Mouse (Mus musculus) cerebral cortex, adult 2 months (tissue): ENCODE measurements around the gene Nt5c1a.

Source experiments
- WGBS: fragments of 180-500 bp; shearing (Covaris S2); methylation state at CpG from one replicate; pipeline ENCODE4 v1.1.7; 2018; 5-methylcytosine and 5-hydroxymethylcytosine counted together

The Nt5c1a gene

DNA sequence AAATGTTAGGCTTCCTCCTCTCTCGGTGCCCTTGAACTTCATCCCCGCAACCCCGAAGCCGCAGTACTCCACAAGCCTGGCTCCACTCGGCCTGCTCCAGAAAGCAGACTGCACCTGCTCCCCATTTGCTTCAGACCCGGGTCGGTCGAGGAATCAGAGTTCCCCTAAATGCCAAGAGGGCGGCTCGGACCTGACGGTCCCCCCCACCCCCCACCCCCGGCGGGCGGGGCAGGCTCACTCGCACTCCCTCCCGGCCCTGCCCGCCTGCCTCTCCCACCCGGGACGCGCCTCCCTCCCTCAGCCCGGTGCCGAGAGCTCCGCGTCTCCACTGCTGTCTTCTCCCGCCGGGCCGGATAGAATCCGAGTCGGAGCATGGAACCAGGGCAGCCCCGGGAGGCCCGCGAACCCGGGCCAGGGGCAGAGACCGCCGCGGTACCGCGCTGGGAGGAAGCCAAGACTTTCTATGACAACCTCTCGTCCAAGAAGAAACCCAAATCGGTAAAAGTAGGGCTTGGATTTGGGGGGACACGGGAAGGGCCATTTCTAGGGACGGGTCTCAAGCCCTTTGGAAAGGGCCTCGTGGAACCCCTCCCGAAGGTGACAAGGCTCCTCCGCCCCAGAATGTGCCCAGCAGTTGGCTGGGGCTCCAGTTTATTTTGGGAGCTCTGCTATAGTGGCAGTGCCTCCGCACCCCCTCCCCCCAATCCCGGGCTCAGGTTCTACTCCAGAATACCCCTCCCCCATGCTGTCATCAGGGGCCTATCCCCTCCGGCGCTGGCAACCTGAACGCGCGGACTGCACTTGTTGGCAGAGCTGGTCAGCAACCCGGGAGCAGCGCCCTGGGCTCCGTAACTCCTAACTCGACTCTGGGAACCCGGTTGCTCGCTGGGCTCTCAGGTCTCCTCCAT is at the start of gene Nt5c1a:
Nt5c1a (plus strand) TSS at position 319 of the 908 bp plus-strand sequence.
- WGBS, result 4% methylated on average over 58 of the region's 58 CpGs

DNA sequence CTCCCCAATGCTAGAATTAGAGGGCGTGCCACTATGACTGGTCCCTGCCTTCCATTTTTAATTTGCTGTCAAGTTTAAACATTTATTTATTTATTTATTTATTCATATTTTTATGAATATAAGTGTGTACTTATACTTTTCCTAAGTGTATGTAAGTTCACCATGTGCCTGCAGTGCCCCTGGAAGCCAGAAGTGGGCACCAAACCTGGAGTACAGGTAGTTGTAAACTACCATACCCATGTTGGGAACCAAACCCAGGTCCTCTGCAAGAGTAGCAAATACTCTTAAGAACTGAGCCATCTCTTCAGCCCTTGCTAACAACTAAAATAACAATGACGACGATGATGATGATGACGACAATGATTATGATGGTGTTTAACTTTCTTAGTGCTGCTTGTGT is 49.3 kb upstream of the Nt5c1a start:
- WGBS, result 83% methylated on average over 4 of the region's 4 CpGs

- WGBS, result 41% methylated on average over 5 of the region's 5 CpGs
Measured at GRCm38 (mm10) chr4:123152976-123153375, 48.3 kb upstream of the Nt5c1a start.

GRCm38 (mm10) chr4:123155004-123155403 is 46.3 kb upstream of the Nt5c1a start:
- 17% methylated on average over 4 of the region's 4 CpGs for WGBS

DNA sequence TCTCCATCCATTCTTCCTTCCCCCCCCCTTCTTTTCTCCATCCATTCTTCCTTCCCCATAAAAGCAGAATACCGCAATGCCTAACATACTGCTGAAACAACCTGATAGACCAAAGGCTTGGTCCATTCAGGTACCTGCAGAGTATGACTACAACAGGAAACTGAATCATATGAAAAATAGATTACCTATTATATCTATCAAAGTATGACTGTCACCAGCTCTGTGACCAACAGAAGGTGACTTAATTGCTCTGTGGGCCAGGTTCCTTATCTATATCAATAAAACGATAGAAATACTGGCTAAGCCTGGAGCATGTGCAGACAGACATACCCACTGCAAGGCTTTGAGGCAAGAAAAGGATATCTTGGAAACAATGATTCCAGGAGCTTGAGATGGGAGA is 45.9 kb upstream of the Nt5c1a start:
- 42% methylated on average over 2 of the region's 2 CpGs for WGBS

DNA sequence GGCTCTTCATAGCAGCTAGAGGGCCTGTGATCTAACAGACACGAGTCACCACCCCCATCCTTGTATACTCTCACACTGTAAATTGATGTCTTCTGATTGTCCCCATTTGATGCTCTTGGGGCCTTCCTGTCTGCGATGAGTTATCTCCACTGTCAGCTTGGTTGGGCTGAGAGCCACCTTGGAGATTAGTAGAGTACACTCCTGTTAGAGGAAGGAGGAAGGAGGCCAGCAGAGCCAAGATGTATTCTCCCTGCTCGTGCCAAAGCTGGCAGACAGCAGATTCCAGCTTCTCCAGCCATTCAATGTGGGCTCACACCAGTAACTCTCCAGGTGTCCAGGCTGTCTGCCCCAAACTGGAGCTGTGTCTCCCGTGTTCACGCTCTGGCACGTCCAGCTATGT is 40.7 kb upstream of the Nt5c1a start:
- WGBS, result 72% methylated on average over 6 of the region's 6 CpGs

DNA sequence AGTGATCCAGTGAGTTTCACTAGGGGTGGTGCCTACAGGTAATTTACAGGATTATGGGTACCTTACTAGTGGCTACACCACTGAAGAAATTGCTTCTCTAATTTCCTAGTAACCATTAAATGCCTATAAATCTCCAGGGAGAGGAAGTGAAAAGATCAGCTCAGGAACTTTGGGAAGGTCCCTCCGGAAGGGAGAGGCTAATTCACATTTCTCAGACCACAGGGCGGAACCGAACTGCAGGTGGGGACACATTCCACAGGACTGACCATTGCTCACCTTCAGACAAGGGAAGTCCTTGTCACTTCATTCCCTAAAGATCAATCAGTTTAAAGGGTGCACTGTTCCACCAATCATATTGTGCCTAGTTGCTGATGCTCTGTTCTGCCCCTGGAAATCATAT is 40.1 kb upstream of the Nt5c1a start:
- WGBS, result 89% methylated on average over 3 of the region's 3 CpGs

GRCm38 (mm10) chr4:123162305-123162917 is 38.9 kb upstream of the Nt5c1a start:
- 13% methylated on average over 15 of the region's 15 CpGs for WGBS

DNA sequence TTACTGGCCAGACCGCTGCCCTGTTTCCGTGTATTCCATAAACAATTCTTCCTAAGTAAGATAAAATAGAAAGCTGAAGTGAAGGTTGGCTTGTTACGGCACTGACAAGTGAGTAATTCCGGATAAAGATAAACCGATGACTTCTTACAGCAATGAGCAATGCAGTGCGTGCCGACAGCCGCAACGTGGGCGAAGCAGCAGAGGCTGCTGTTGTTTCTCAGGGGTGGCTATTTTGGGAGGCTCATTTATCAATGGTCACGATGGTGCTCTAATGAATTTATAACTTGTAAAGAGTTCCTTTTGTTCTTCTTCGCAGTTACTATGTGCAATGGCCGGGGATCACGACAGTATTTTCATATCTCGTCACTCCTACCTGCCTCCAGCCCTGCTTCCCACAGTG is 37.1 kb upstream of the Nt5c1a start:
- WGBS, result 61% methylated on average over 15 of the region's 15 CpGs

DNA sequence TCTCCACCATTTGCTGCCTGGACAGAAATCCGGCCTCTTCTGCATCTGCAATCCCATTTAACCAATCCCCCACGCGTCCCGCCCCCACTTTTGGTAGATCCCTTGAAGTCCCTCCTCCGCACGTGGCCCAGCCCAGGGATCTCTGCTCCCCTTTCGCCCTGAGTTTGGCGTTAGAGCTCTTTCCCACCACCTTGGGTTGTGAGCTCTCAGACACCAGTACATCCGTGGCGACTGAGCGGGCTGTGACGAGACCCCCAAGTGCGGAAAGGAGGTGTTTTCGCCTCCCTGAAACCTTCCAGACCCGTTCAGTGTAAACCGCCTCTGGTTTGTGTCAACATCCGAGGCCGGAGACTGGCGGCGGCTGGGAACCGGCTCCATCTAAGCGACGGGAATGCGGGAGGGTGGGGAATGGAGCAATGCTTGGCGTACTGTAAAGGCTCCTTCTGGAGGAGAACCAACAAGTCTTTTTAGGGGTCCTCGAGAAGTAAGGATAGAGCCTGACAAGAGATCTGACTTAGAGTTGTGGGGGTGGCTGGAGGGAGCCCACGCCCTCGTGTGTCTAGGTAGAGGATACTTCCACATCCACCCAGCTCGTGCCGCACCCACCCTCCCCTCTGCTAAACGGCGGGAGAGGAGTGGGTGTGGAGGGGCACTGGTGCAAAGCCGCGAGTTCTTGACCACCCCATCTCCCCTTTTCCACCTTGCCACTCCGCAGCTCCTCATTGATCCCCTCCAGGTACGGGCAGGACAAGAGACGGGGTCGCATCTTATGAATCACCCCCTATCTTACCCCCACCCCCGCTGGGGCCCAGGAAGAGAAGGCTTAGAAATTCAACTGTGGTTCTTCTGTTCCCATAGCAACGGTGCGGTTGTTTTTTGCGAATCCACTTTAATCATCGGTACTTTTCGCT is 18.7 kb upstream of the Nt5c1a start, which contains the start of gene Hpcal4:
Hpcal4 (plus strand) TSS at position 900 of the 911 bp plus-strand sequence.
- WGBS, result under 1% methylated on average over 44 of the region's 44 CpGs

DNA sequence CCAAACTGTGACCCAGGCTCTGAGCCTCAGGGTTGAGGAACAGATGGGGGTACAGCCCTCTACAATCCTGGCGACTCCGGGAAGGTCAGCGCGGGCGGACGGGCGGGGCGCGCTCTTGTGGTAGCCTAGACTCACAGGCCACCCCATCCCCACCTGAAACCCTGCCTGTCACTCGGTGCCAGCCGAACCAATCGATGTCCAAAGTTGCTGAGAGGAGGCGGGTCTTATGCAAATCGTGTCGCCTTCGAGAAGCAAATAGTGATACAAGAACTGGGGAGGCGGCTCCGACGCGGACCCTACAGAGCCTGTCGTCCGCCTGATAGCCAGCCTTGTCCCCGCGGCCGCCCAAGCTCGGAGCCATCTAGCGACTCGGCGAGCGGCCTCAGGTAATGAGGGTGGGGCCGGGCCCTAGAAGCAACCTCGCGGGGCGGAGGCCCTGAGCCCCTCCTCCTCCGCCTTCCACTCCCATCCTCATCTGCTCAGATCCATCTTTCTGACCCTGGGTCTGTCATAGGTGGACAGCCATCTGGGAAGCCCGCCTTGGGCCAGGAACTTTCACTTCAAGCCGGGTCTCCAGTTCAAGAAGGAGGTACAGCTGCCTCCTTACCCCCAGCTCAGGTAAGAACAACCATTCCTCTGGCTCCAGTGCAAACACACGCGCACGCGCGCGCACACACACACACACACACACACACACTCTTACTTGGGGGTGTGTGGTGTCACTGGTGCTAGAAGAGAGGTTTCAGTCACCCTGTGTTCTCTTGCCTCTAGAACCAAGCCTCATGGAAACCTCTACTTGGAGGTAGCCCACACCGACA is 17.9 kb upstream of the Nt5c1a start:
- 7% methylated on average over 44 of the region's 44 CpGs for WGBS

- 29% methylated on average over 3 of the region's 3 CpGs for WGBS
Measured at GRCm38 (mm10) chr4:123184816-123185215, 16.5 kb upstream of the Nt5c1a start.

DNA sequence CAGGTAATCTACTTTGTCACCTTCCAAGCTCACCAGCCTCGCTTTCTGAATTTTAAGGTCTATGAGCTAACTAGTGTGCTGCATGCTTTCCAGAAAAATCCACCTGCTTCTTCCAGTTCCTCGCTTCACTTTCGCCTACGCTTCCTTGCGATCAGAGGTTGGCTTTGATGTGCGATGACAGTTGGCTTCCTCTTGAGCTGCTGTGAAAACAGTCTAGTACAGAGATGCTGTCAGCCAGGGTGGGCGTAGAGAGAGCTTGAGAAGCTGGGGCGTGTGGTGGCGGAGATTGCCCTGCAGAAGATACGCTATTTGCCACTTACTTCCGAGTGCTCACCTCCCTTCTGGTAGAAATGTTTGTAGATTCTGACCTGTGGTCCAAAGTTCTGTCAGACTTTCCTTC is 9.0 kb upstream of the Nt5c1a start:
- 48% methylated on average over 11 of the region's 11 CpGs for WGBS

DNA sequence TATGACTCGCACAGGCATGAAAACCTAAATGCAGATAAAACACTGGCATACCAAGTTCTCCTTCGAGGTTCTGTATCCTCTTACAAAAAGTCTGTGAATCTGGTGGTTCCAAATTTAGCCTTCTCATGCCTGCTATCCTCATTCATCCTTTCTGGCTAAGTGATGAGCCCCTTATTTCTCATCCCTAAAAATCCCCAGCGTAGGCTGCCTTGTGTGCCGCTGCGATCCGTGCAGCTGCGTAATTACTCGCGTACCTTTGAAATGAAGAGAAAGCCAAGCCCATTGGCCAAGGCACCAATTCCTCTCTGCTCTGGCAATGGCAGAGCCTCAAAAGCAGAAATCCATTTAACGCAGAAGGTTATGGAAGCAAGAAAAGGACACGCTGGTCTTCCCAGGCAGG is 7.5 kb upstream of the Nt5c1a start:
- 41% methylated on average over 11 of the region's 11 CpGs for WGBS

GRCm38 (mm10) chr4:123196695-123197094 is 4.6 kb upstream of the Nt5c1a start:
- WGBS, result 69% methylated on average over 6 of the region's 6 CpGs

DNA sequence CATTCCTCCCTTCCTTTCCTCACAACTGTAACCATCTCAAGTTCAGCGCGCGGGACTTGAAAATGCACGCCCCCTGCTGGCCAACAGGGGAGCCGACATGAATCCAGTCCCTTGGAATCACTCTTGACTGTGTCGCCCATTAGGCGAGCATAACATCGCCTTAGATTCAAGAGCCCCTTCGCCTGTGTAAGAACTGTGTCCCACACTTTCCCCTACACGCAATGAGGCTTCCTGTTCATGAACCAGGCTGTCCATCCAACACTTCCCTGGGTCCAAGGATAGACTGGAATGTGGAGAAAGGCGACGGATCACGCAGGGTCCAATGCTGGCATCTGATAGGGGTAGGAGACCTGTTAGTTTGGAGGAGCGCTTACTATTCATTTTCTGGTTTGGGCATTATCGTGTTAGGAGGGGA is 526 bp upstream of the Nt5c1a start:
- WGBS, result 9% methylated on average over 15 of the region's 15 CpGs

- 40% methylated on average over 8 of the region's 8 CpGs for WGBS
Measured at GRCm38 (mm10) chr4:123202094-123202420, 753 bp downstream of the Nt5c1a start.

GRCm38 (mm10) chr4:123207337-123207736 is 6.0 kb downstream of the Nt5c1a start:
- WGBS, result 86% methylated on average over 5 of the region's 5 CpGs

- WGBS, result 75% methylated on average over 8 of the region's 8 CpGs
Measured at GRCm38 (mm10) chr4:123210996-123211395, 9.7 kb downstream of the Nt5c1a start.

DNA sequence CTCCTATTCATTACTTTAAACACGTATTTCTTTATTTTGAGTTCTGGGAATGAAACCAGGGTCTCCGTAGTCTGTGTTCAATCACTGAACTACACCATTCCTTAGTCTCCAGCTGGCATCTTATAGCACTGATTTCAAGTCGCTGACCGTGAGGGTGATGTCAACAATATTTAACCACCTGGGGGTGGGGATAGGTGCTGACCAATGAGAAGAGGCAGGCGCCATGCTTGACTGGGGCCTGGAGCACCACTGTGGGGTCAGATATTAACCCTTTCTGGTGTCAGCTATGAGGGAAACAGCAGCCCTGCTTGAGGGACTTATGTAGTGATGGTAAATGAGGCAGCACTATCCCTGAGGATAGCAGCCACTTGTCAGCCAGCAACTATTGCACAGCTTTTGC is 10.1 kb downstream of the Nt5c1a start:
- 76% methylated on average over 5 of the region's 5 CpGs for WGBS

- 54% methylated on average over 2 of the region's 2 CpGs for WGBS
Measured at GRCm38 (mm10) chr4:123212330-123212729, 11.0 kb downstream of the Nt5c1a start.
